Mouse (Mus musculus): ENCODE measurements around the gene Rnf207.

Gene Rnf207

DNA sequence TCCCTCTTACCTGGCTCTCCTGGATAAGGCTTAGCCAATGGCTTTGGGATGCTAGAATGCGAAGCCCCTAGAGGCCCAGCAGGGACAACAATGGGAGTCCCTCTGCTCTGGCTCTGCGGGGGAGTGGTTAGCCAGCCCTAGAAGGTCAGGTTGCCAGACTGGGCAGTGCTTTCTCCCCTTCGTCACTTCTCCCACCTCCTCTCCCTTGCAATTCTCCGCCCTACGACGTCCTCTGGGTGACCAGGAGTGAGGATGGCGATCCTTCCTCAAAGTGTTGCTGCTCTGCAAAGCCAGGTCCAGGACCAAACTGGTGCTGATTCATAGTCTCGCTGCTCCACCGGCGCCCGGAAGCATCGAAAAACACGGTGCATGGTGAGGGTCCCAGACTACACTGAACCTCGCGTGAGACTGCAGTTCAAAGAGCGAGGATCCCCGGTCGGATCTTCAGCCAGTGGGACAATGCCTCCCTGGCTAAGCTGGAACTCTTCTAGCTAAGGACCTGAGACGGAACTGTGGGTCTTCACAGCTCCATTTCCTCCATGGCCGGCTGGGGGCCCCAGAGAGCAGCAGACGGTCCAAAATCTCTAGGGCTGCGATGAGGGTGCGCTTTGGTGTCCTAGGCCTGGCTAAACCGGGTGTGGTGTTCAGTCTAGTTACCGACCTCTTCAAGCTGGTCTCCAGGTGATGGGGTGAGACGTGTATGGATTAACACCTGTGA, at the start of gene Rnf207:
Rnf207 (minus strand) TSS at position 477 of the 718 bp plus-strand sequence.
- DNase-seq (ENCODE audit: low spot score in 2 of 2) = no peak

DNA sequence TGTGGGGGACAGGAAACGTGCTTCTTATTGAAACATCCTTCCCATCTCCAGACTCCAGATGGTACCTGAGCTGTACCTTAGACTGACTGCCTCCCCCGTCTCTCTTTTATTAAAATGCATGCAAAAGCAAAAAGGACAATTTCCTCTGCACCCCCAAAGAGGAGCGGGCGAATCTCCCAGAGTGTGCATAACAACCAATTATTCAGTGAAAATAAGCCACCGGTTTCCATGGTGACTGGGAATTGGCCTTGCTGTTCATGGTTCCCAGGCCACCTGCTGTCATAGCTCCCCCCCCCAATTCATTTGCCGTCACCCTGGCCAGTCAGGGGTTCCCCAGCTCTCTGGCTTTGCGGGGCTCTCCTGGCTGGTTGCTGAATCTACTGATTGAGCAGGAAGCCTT, 46.4 kb upstream of the Rnf207 start:
- no peak for DNase-seq (ENCODE audit: low spot score in 2 of 2)

DNA sequence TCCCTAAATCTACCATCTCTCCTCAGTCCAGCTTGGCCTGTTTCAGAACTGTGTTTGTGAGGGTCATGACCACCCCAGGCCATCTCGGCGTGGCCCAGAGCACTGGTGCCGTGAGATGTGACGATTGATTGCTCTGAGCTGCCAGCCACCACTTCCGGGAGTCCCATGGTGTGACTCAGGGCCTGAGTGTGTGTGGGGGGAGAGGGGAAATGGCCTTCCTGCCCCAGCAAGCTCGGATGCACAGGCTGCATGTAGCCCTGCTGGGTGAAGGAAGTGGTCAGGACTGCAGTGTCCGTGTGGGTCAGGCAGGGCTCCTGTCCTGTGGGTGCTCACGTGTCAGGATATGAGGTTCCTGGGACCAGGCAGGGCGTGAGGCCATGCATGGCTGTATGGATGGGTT, 43.4 kb upstream of the Rnf207 start:
- DNase-seq (ENCODE audit: low spot score in 2 of 2) = no peak

DNA sequence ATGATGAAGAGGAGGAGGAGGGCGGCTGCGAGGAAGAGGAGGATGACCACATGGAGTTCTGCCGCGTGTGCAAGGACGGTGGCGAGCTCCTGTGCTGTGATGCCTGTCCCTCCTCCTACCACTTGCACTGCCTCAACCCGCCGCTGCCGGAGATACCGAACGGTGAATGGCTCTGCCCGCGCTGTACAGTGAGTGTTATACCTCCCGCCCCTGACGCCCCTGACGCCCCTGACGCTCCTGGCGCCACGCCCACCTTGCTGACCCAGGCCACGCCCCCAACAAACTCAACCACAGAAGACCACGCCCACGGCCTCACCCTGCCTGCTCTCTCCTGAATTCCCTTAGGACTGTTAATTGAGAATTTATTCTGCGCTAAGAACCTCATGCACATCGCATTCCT, 42.1 kb upstream of the Rnf207 start:
- DNase-seq (ENCODE audit: low spot score in 2 of 2) = no peak

DNA sequence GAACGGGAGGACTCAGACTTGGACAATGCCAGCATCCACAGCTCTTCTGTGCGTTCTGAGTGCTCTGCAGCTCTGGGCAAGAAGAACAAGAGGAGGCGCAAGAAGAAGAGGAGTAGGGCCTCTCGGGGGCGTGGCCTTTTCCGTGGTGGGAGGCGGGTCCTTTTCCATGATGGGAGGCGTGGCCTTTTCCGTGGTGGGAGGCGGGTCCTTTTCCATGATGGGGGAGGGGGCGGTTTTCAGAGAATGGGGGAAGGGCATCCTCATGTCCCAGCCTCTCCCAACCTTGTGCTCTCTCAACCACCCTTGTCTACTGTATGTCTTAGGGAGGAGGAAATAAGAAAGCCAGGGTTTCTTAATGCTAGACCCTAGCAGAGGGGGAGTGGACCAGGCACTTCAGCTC, 40.9 kb upstream of the Rnf207 start:
- no peak for DNase-seq (ENCODE audit: low spot score in 2 of 2)

DNA sequence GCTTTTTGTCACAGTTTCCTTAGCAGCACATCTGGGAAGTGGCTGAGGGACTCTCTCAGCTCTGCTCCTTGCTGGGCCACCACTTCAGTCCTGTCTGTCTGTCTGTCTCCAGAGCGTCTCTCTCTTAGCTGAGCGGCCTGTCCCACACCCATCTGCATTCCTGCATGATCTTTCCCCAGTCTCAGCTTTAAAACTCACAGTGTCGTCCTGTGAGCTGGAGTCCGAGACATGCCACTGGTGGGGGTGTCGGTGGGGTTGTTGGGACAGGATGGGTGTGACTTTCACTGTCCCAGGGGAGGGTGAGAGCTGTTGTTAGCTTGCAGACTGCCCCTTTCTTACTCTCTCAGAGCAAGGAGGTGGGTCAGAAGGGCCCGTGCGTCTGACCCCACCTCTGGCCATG, 36.9 kb upstream of the Rnf207 start:
- DNase-seq (ENCODE audit: low spot score in 2 of 2) = no peak

DNA sequence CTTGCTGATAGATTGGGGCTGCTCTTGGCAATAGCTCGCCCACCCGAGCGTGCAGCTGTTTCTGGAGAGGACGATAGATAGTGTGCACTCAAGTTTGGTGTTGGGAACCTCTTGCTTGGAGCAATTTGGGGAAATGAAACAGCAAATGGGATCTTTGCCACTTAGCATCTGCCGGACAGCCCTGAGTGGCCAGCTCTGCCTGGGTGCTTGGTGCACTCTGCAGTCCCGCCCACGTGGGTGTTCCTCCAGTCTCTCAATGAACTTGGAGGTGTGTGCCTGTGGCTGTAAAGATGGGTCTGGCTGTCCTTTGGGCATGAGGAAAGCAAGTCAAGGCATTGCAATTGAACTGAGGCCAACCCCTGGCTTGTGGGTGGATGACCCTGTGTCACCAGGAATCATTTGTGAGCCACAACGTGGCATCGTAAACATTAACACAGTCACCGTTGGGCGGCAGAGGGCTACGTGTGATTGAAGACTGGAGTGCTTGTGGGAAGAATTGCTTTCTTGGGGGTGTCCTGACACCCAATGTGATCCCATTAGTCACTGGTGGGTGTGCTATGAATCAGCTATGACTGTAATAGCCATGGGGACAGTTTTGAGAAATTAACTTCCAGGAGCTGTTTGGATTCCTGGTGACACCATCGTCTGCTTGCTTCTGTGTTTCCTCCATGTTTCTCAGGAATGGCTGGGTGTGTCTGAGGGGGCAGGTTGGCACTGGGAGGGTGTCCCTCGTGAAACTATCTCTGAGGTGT, 35.3 kb upstream of the Rnf207 start:
- DNase-seq (ENCODE audit: low spot score in 2 of 2) = no peak

DNA sequence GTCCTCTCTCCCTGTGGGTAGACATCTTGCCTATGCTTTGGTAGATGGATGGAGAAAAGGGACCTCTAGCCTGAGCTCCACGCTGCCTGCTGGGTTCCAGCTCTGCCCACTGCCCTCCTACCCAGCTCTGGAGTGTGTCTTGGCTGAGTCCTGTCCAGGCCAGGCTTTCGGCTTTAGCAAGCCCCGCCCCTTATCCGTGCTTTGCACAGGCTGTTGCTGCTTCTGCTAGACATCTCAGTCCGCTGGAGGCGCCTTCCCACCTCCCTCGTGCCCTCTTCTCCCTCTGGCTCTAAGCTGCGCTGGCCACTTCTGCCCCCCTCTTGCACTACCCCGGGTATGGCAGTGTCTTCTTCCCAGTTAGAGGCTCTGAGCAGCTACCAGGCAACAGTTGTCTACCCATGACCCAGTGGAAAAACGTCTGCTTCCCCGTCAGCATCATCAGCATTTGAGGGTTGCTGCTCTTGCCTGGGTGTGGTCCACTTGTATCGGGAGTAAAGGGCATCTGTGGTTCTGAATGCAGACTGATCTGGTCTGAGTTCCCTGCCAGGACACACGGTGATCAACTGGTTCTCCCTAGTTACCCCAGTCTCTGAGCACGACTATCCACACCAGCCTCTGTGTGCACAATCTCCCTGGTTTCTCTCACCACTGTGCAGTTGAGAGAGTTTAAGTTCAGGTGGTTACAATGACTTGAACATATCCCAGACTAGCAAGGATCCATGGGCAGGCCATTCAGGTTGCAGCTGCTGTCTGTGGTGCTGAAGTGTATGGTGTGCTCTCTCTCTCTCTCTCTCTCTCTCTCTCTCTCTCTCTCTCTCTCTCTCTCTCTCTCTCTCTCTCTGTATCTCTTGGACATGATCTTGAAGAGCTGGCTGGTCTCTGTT, 32.9 kb upstream of the Rnf207 start:
- no peak for DNase-seq (ENCODE audit: low spot score in 2 of 2)

DNA sequence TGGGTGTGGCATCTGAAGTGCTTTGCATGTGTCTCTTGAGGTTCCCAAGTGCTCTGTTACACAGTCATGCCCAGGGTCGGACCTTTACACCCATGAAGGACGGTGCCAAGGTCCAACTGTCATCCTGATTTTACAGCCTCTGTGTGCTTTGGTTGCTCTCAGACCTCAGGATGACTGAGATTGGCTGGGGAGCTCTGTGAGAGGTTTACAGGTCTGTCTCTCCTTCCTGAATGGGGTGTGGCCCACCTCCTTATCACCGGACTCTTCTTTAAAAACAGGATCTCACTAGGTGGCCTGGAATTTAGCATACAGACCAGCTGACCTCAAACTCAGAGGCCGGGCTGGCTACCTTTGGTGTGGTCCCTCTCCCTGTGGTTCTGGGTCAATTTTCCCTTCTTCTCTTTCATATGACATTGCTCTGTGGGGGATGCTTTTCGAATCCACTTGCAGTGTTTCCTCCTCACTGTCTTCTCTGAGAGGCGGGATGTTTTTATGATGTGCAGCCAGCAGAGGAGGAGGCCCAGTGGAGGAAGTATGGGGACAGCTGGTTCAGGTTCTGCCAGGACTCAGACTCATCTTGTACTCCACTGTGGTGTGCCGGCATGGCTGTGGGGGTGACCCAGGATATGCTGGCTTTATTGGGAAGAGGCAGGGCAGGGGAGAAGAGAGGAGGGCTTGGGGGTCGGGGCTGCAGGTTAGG, 32.1 kb upstream of the Rnf207 start:
- DNase-seq (ENCODE audit: low spot score in 2 of 2) = no peak

DNA sequence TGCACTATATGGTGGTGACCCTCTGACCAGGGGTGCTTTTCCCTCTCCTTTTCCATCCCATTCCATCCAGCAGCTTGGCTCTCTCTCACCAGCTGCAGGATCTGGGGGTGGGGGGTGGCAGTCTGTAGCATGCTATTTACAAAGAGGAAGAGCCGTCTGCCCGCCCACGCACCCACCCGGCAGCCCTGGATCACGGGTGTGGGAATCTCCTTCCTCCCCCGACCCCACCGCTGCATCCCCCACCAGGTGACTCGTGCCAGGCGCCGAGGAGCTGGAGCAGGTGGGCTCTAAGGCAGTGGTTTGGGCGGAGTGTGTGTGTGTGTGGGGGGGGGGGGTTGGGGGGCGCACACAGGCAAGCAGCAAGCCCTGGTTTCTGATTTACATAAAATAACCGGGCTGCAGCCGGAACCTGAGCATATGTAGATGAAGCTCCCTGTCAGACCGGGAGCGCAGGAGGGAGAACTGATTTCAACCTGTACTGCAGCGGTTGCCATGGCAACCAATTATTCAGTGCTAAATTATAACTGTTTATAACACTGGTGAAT, 31.1 kb upstream of the Rnf207 start:
- DNase-seq (ENCODE audit: low spot score in 2 of 2) = peak in 1 of 2 experiments; percentile 57

DNA sequence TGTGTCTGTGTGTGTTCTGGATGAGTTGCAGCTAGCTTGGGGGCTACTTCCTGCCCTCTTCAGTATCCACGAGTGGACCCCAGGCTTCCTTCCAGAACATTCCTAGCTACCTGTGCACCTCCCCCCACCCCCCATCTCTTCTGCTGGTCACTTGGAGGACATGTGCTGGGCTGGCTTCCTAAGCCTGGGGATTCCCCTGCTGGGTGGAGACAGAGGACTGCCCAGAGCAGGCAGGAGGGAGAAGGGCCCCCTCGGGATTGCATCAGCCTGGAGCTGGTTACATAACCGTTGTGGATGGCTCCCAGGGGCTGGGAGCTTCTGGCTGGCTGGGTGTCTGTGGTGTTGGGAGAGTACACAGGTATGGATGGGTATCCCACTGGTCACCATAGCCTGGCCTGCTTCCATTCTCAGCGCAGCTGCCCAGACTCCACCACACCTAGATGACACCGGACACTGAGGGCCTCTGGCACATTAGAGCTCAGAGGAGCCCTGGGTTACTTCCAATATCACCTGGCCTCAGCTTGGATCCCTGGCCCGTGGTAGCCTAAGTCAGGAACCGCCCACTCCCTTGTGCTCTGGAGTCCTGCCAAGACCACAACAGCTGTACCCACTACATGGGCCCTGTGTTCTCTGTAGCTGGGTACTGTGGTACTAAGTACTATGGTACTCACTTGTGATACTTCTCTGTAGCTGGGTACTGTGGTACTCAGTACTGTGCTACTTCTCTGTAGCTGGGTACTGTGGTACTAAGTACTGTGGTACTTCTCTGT, 26.5 kb upstream of the Rnf207 start:
- DNase-seq (ENCODE audit: low spot score in 2 of 2) = no peak

DNA sequence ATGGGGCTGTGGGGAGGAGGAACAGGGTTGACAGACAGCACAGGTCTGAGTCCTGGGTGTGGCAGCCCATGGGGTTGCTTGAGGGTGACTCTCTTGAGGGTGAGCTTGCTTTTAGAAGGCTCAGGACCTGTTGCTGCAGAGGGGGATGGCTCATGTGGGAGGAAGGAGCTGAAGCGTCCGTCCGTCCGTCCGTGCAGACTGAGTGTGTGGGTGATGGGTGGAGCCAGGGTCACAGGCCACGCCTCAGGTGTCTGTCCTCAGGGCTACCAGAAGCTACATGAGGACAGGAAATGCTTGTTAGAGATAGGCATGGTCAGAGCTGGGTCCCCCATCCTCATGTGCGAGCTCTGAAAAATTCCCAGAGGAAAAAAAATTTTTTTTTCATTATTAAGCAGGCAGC, 25.9 kb upstream of the Rnf207 start:
- no peak for DNase-seq (ENCODE audit: low spot score in 2 of 2)

DNA sequence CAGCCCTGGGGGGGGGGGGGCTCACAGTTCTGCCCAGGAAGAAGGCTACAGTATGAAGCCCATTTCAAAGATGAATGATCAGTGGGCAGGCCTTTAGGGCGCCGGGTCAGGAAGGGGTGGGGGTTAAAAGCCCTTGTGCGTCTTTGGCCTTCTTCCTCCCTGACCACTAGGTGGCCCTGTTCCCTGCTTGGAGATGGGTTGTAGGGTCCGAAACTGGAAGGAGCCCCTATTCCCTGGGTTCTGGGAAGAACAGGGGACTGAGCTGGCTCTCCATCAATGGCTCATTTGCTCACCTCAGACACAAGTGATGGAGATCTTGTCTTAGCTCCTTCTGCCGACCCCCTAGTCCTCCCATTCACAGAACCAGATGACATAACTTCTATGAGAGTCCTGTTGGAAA, 24.5 kb upstream of the Rnf207 start:
- no peak for DNase-seq (ENCODE audit: low spot score in 2 of 2)

DNA sequence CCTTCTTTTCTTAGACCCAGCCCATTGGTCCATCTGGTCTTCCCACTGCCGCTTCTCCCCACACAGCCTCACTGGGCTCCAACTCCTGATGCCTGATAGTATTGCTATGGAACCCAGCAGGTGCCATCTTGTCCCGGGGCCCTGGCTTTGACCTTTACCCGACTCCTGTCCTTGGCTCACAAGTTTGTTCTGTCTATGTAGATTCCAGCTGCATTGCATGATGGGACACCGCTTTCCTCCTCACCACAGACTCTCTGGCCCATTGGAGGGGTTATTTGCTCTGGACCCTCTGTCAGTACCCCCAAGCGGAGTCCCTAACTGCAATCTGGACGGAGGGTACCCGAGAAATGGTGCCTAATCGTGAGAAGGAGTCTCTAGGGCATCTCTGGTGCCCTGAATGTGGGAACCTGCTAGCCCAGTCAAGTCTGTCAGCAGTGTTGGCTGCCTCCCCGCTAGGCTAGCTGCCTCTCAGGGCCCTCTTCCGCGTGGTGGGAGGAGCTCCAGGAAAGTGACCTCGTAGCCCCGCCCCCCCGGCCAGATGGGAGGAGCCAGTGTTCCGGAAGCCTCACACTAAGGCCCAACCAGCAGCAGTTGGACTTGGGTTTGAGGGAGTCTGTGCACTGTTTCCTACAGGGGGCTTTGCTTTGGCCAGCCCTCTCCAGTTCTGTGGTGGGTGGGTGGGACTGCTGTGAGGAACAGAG, 21.9 kb upstream of the Rnf207 start:
- DNase-seq (ENCODE audit: low spot score in 2 of 2) = no peak

DNA sequence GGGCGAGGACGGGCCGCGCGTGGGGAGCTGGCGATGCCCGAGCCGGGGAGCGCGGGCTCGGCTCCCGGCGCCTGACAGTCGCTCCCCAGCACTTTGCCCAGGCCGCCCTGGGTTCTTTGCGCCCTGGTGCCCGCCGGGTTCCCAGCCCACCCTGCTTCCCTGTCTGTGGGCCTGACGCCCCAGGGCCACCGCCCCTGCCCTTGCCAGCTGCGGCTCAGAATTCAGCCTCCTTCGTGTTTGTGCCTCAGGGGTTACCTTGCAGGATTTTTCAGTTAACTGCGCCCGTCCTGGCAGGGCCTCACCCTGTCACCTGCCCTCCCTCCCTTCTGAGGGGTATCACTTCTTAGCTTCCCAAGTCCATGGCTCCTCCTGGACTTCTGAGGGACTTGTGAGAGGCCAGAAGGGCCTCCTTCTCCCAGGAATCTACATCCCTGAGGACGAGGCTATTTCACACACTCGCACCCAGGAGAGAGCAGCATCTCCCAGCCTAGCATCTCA, 20.5 kb upstream of the Rnf207 start:
- DNase-seq (ENCODE audit: low spot score in 2 of 2) = no peak

DNA sequence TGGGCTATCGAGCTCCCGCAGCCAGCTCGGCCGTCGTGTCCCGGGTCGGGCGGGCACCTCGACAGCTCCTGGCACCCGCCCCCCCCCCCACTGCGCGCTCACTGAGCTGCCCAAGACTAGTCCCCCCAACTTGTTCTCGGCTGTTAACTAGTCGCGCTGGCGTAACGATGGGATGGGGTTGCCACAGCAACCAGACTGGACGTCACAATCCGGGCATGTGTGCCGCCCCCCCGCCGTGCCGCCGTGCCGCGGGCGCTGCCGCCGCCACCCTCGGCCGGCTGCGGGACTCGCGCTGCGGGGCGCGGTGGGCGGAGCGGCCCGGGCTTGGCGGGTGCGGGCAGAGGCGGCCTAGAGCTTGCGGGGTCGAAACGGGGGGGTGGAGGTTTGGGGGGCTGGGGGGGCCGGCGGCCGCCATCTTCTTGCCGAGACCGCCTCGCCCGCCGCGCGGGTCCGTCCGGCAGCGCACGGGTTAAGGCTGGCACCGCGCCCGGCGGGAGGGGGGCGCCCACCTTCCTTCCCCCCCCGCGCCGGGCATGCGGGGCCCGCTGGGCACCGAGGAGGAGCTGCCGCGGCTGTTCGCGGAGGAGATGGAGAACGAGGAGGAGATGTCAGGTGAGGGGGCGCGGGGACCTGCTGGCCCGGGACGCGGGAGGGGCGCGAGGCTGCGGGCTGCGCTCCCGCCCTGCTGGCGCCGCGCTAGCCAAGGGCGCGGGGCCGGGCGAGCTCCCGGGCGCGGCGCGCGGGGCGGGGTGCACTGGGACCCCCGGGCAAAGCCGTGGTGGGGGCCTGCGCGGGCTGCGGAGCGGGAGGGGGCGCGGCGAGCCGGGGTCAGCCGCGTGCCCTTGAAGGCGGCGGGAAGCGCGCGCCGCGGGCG, 19.9 kb upstream of the Rnf207 start, which contains the start of gene Chd5:
Chd5 (plus strand) TSS at position 233 of the 874 bp plus-strand sequence.
- DNase-seq (ENCODE audit: low spot score in 2 of 2) = peak in 1 of 2 experiments; percentile 49

DNA sequence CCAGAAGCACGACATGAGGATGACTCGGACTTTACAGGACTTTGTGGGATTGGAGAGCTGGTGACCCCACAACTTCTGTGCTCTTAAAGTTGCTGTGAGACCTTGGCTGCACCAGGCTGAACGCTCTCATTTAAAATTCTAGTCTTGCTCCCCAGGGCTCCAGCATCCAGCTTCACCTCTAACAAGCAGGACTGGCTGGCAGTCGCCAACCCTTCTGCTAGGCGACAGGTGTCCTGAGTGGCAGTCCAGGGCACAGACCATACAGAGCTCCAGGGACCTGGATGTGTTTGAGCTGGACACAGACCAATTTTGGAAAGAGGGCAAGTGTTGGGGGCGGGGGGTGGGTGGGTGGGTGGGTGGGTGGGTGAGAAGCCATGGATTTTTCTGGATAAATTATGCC, 19.0 kb upstream of the Rnf207 start:
- no peak for DNase-seq (ENCODE audit: low spot score in 2 of 2)

DNA sequence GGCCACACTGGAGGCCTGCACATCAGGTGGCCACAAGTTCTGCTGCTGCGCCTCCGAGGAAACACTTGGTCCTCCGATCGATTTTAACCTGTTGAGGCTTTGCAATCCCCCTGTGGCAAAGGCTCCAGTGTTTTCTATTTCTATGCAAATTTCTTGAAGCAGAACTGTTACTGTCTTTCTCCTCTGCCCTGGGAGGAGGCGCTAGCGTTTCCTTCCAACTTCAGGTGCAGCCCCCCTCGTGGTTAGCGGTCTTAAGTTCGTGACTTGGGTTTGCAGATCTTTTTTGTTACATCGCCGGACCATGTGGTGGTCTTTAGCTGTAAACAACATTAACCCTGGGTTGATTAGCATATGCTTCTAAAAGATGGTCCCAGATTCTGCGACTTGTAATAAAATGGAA, 14.8 kb upstream of the Rnf207 start:
- no peak for DNase-seq (ENCODE audit: low spot score in 2 of 2)

DNA sequence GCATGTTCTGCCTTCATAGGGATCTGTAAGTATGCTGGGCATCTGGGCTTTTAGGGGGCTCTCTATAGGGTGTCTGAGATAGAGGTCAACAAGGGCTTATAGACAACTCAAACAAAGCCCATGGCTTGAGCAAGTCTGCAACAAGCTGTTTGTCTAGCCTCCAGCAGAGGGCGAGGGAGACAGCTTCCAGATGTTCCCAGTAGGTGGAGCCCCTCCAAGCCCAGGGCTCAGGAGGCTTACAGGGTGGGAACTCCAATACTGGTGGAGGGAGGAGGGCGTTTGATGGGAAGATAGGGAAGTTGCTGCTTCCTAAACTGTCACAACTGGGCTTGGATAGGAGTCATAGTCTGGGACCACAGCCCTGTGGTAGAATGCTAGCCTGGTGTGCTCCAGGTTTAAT, 14.2 kb upstream of the Rnf207 start:
- peak in 1 of 2 experiments; percentile 59 for DNase-seq (ENCODE audit: low spot score in 2 of 2)
